Mouse (Mus musculus) lung, embryonic 16.5 days (tissue): ENCODE measurements around the gene Ttll13. TPM values are rescaled to one million over a fixed set of nuclear protein-coding genes. Genes with fewer than 3 reads are reported as not detected.

ENCODE experiments used
- ATAC-seq: fragments of 200-750 bp; cut with Nextera tagmentation; 2 replicates; pipeline ENCODE4 v1.8.0; 2017; ENCODE audit warnings: low read depth, mild to moderate bottlenecking, moderate library complexity
- H3K27ac ChIP-seq: fragments of 300-500 bp; sonication (generic); 2 replicates; pipeline ENCODE4 v1.5.1; 2014; ENCODE audit warnings: mild to moderate bottlenecking, control low read depth, low read length
- H3K27me3 ChIP-seq: fragments of 300-500 bp; sonication (generic); 2 replicates; pipeline ENCODE4 v1.6.1; 2014; ENCODE audit warnings: low read depth, low read length, mixed read lengths; ENCODE audit not compliant: control insufficient read depth, insufficient read depth
- H3K36me3 ChIP-seq: fragments of 300-500 bp; sonication (generic); 2 replicates; pipeline ENCODE4 v1.6.1; 2014; ENCODE audit warnings: low read length; ENCODE audit not compliant: control insufficient read depth, insufficient read depth
- H3K4me1 ChIP-seq: fragments of 300-500 bp; sonication (generic); replicated peaks from 2 replicates; pipeline ENCODE4 v1.6.1; 2014; ENCODE audit warnings: low read length, mixed read lengths; ENCODE audit not compliant: control insufficient read depth, insufficient read depth
- H3K4me2 ChIP-seq: fragments of 300-500 bp; sonication (generic); 2 replicates; pipeline ENCODE4 v1.6.1; 2014; ENCODE audit warnings: low read depth, low read length, control low read depth
- H3K4me3 ChIP-seq: fragments of 300-500 bp; sonication (generic); 2 replicates; pipeline ENCODE4 v1.5.1; 2014; ENCODE audit warnings: mild to moderate bottlenecking, low read length, control low read depth
- H3K9ac ChIP-seq: fragments of 300-500 bp; sonication (generic); 2 replicates; pipeline ENCODE4 v1.6.1; 2014; ENCODE audit warnings: low read length, control low read depth
- H3K9me3 ChIP-seq: fragments of 300-500 bp; sonication (generic); 2 replicates; pipeline ENCODE4 v1.6.1; 2016; ENCODE audit warnings: low read length; ENCODE audit not compliant: control insufficient read depth
- WGBS: fragments of 180-500 bp; shearing (Covaris S2); extraction: QIAGEN DNeasy Blood & Tissue Kit; methylation state at CpG from one replicate; pipeline ENCODE4 v1.1.7; 2014; 5-methylcytosine and 5-hydroxymethylcytosine counted together
- polyA plus RNA-seq: library from polyadenylated mRNA; unstranded; fragments of >200 nt; fragmentation: Nextera tagmentation; extraction: Ambion mirVana; gene quantifications from 2 replicates; pipeline ENCODE4 v1.2.1, GENCODE M21; 2015

Gene Ttll13
- polyA plus RNA-seq, 1 experiment from 2014 or later: 1.1 TPM

- peaks cover 24% of the 10 kb centered on the region for H3K36me3 ChIP-seq
- no peak overlapping the region for H3K9ac ChIP-seq
- H3K4me3 ChIP-seq: no peak overlapping the region
- H3K9me3 ChIP-seq: no peaks in the 10 kb centered on the region
- WGBS: 89% methylated on average over 6 of the region's 6 CpGs
- no peak for ATAC-seq
- H3K27me3 ChIP-seq: no peaks in the 10 kb centered on the region
- no peak overlapping the region for H3K27ac ChIP-seq
- H3K4me2 ChIP-seq: no peak overlapping the region
- no peaks in the 10 kb centered on the region for H3K4me1 ChIP-seq
These were observed 39.5 kb downstream of the Ttll13 start for GRCm38 (mm10) chr7:80285725-80286124.

- WGBS: 72% methylated on average over 10 of the region's 10 CpGs
- Histone ChIP-seq H3K27ac (no peak overlapping the region), H3K9ac (no peak overlapping the region), H3K36me3 (peaks cover 24% of the 10 kb centered on the region), H3K4me1 (no peaks in the 10 kb centered on the region), H3K9me3 (no peaks in the 10 kb centered on the region), H3K27me3 (no peaks in the 10 kb centered on the region), H3K4me3 (no peak overlapping the region), H3K4me2 (no peak overlapping the region)
- no peak for ATAC-seq
These were observed 41.6 kb downstream of the Ttll13 start for GRCm38 (mm10) chr7:80287736-80288135.

- Histone ChIP-seq H3K4me2 (peak within 1 kb of the TSS; percentile 70), H3K36me3 (peaks cover 5% of the 10 kb centered on the region), H3K27me3 (no peaks in the 10 kb centered on the region), H3K4me3 (peak within 1 kb of the TSS; percentile 92), H3K9ac (peak within 1 kb of the TSS; percentile 90), H3K27ac (peak within 1 kb of the TSS; percentile 93), H3K4me1 (peaks cover 12% of the 10 kb centered on the region), H3K9me3 (no peaks in the 10 kb centered on the region)
- under 1% methylated on average over 52 of the region's 52 CpGs for WGBS
- peak; percentile 100 for ATAC-seq
These were observed 48.0 kb downstream of the Ttll13 start, which contains the start of gene Prc1 for GRCm38 (mm10) chr7:80294062-80294763. Gene Prc1, plus strand, starts transcription at chr7:80294450.

GRCm38 (mm10) chr7:80294764-80295648 lies 48.8 kb downstream of the Ttll13 start:
- no peaks in the 10 kb centered on the region for H3K9me3 ChIP-seq
- peak overlapping the region; percentile 90 for H3K9ac ChIP-seq
- WGBS: 4% methylated on average over 37 of the region's 37 CpGs
- H3K4me2 ChIP-seq: peak overlapping the region; percentile 70
- peak overlapping the region; percentile 92 for H3K4me3 ChIP-seq
- ATAC-seq: peak; percentile 56
- H3K36me3 ChIP-seq: peaks cover 5% of the 10 kb centered on the region
- no peaks in the 10 kb centered on the region for H3K27me3 ChIP-seq
- H3K4me1 ChIP-seq: peaks cover 12% of the 10 kb centered on the region
- H3K27ac ChIP-seq: peak overlapping the region; percentile 93

- Histone ChIP-seq H3K9ac (no peak overlapping the region), H3K9me3 (no peaks in the 10 kb centered on the region)
These were observed 50.3 kb downstream of the Ttll13 start for GRCm38 (mm10) chr7:80296462-80296861.

GRCm38 (mm10) chr7:80297041-80297440 lies 50.9 kb downstream of the Ttll13 start:
- ATAC-seq: no peak
- H3K9me3 ChIP-seq: no peaks in the 10 kb centered on the region
- 80% methylated on average over 3 of the region's 3 CpGs for WGBS
- H3K4me1 ChIP-seq: peaks cover 12% of the 10 kb centered on the region
- H3K27ac ChIP-seq: no peak overlapping the region
- H3K27me3 ChIP-seq: no peaks in the 10 kb centered on the region
- no peak overlapping the region for H3K9ac ChIP-seq
- H3K36me3 ChIP-seq: peaks cover 15% of the 10 kb centered on the region
- no peak overlapping the region for H3K4me3 ChIP-seq
- H3K4me2 ChIP-seq: no peak overlapping the region

More at GRCm38 (mm10) chr7:80296462-80296861, 50.3 kb downstream of the Ttll13 start:
- 88% methylated on average over 6 of the region's 6 CpGs for WGBS
- Histone ChIP-seq H3K4me2 (peak overlapping the region; percentile 70), H3K27me3 (no peaks in the 10 kb centered on the region), H3K4me3 (no peak overlapping the region; the same call in 1 of the 2 replicates), H3K4me1 (peaks cover 12% of the 10 kb centered on the region), H3K36me3 (peaks cover 11% of the 10 kb centered on the region), H3K27ac (no peak overlapping the region)
- no peak for ATAC-seq

- H3K27me3 ChIP-seq: no peaks in the 10 kb centered on the region
- H3K36me3 ChIP-seq: peaks cover 20% of the 10 kb centered on the region
- 91% methylated on average over 4 of the region's 4 CpGs for WGBS
- H3K4me2 ChIP-seq: no peak overlapping the region
- no peak overlapping the region for H3K27ac ChIP-seq
- H3K4me1 ChIP-seq: peaks cover 12% of the 10 kb centered on the region
- H3K4me3 ChIP-seq: no peak overlapping the region
- H3K9me3 ChIP-seq: no peaks in the 10 kb centered on the region
- ATAC-seq: no peak
- H3K9ac ChIP-seq: no peak overlapping the region
These were observed 52.6 kb downstream of the Ttll13 start for GRCm38 (mm10) chr7:80298754-80299153.

- H3K36me3 ChIP-seq: peaks cover 27% of the 10 kb centered on the region
- no peaks in the 10 kb centered on the region for H3K27me3 ChIP-seq
- H3K9ac ChIP-seq: no peak overlapping the region
- ATAC-seq: no peak
- no peak overlapping the region for H3K27ac ChIP-seq
- H3K4me2 ChIP-seq: no peak overlapping the region
- no peak overlapping the region for H3K4me3 ChIP-seq
- WGBS: 82% methylated on average over 3 of the region's 3 CpGs
- no peaks in the 10 kb centered on the region for H3K9me3 ChIP-seq
- peaks cover 12% of the 10 kb centered on the region for H3K4me1 ChIP-seq
These were observed 53.4 kb downstream of the Ttll13 start for GRCm38 (mm10) chr7:80299568-80299967.

GRCm38 (mm10) chr7:80301522-80301921 lies 55.3 kb downstream of the Ttll13 start:
- ATAC-seq: no peak
- Histone ChIP-seq H3K4me2 (no peak overlapping the region), H3K9me3 (no peaks in the 10 kb centered on the region), H3K27ac (no peak overlapping the region), H3K27me3 (no peaks in the 10 kb centered on the region), H3K4me1 (peaks cover 1% of the 10 kb centered on the region), H3K9ac (no peak overlapping the region), H3K36me3 (peaks cover 45% of the 10 kb centered on the region), H3K4me3 (no peak overlapping the region)
- 85% methylated on average over 2 of the region's 2 CpGs for WGBS
